Mouse (Mus musculus): ENCODE data around the gene Gm10382. TPM values are rescaled to one million over a fixed set of nuclear protein-coding genes. Genes with fewer than 3 reads are reported as not detected.

Gene Gm10382
- 2.9 TPM in 1 of 3 replicates, not detected in the others for total RNA-seq (2017)

GRCm38 (mm10) chr5:125389131-125389578 lies at the start of gene Gm10382:
Gene Gm10382 (plus strand): TSS chr5:125389322.
- peak; percentile 48 for ATAC-seq (replicated peaks; ENCODE audit: insufficient number of reproducible peaks, low FRiP score, low TSS enrichment, poor library complexity, severe bottlenecking)

GRCm38 (mm10) chr5:125339851-125340531 lies 49.1 kb upstream of the Gm10382 start:
- ATAC-seq (replicated peaks; ENCODE audit: insufficient number of reproducible peaks, low FRiP score, low TSS enrichment, poor library complexity, severe bottlenecking), result no peak

GRCm38 (mm10) chr5:125340547-125341262 lies 48.4 kb upstream of the Gm10382 start, which contains the start of gene Scarb1:
Gene Scarb1 (minus strand): TSS chr5:125341094.
- peak; percentile 76 for ATAC-seq (replicated peaks; ENCODE audit: insufficient number of reproducible peaks, low FRiP score, low TSS enrichment, poor library complexity, severe bottlenecking)

GRCm38 (mm10) chr5:125341459-125342090 lies 47.5 kb upstream of the Gm10382 start:
- no peak for ATAC-seq (replicated peaks; ENCODE audit: insufficient number of reproducible peaks, low FRiP score, low TSS enrichment, poor library complexity, severe bottlenecking)

- ATAC-seq (replicated peaks; ENCODE audit: insufficient number of reproducible peaks, low FRiP score, low TSS enrichment, poor library complexity, severe bottlenecking), result no peak
Observed at GRCm38 (mm10) chr5:125344296-125344695, 44.8 kb upstream of the Gm10382 start.

- peak; percentile 50; the same call in 1 of the 2 replicates for ATAC-seq (replicated peaks; ENCODE audit: insufficient number of reproducible peaks, low FRiP score, low TSS enrichment, poor library complexity, severe bottlenecking)
Observed at GRCm38 (mm10) chr5:125348067-125348466, 41.1 kb upstream of the Gm10382 start.

- peak; percentile 55 for ATAC-seq (replicated peaks; ENCODE audit: insufficient number of reproducible peaks, low FRiP score, low TSS enrichment, poor library complexity, severe bottlenecking)
Observed at GRCm38 (mm10) chr5:125348487-125348886, 40.6 kb upstream of the Gm10382 start.

GRCm38 (mm10) chr5:125349391-125349790 lies 39.7 kb upstream of the Gm10382 start:
- no peak for ATAC-seq (replicated peaks; ENCODE audit: insufficient number of reproducible peaks, low FRiP score, low TSS enrichment, poor library complexity, severe bottlenecking)

GRCm38 (mm10) chr5:125351057-125351456 lies 38.1 kb upstream of the Gm10382 start:
- ATAC-seq (replicated peaks; ENCODE audit: insufficient number of reproducible peaks, low FRiP score, low TSS enrichment, poor library complexity, severe bottlenecking), result no peak

- ATAC-seq (replicated peaks; ENCODE audit: insufficient number of reproducible peaks, low FRiP score, low TSS enrichment, poor library complexity, severe bottlenecking), result 0 out of 2 replicates have a peak, but pooled peaks have one; percentile 47
Observed at GRCm38 (mm10) chr5:125351939-125352338, 37.2 kb upstream of the Gm10382 start.

- ATAC-seq (replicated peaks; ENCODE audit: insufficient number of reproducible peaks, low FRiP score, low TSS enrichment, poor library complexity, severe bottlenecking), result no peak
Observed at GRCm38 (mm10) chr5:125352781-125353294, 36.3 kb upstream of the Gm10382 start.

- ATAC-seq (replicated peaks; ENCODE audit: insufficient number of reproducible peaks, low FRiP score, low TSS enrichment, poor library complexity, severe bottlenecking), result no peak
Observed at GRCm38 (mm10) chr5:125354885-125355492, 34.1 kb upstream of the Gm10382 start.

- ATAC-seq (replicated peaks; ENCODE audit: insufficient number of reproducible peaks, low FRiP score, low TSS enrichment, poor library complexity, severe bottlenecking), result no peak
Observed at GRCm38 (mm10) chr5:125355650-125356049, 33.5 kb upstream of the Gm10382 start.

GRCm38 (mm10) chr5:125357543-125358269 lies 31.4 kb upstream of the Gm10382 start:
- ATAC-seq (replicated peaks; ENCODE audit: insufficient number of reproducible peaks, low FRiP score, low TSS enrichment, poor library complexity, severe bottlenecking), result 0 out of 2 replicates have a peak, but pooled peaks have one; percentile 10

GRCm38 (mm10) chr5:125358270-125358608 lies 30.9 kb upstream of the Gm10382 start:
- peak; percentile 94 for ATAC-seq (replicated peaks; ENCODE audit: insufficient number of reproducible peaks, low FRiP score, low TSS enrichment, poor library complexity, severe bottlenecking)

GRCm38 (mm10) chr5:125360566-125360965 lies 28.6 kb upstream of the Gm10382 start:
- ATAC-seq (replicated peaks; ENCODE audit: insufficient number of reproducible peaks, low FRiP score, low TSS enrichment, poor library complexity, severe bottlenecking), result no peak

- no peak for ATAC-seq (replicated peaks; ENCODE audit: insufficient number of reproducible peaks, low FRiP score, low TSS enrichment, poor library complexity, severe bottlenecking)
Observed at GRCm38 (mm10) chr5:125360981-125361510, 28.1 kb upstream of the Gm10382 start.

- no peak for ATAC-seq (replicated peaks; ENCODE audit: insufficient number of reproducible peaks, low FRiP score, low TSS enrichment, poor library complexity, severe bottlenecking)
Observed at GRCm38 (mm10) chr5:125363894-125364293, 25.2 kb upstream of the Gm10382 start.
